Mouse (Mus musculus): ENCODE data around the gene Krtap31-1. TPM values are rescaled to one million over a fixed set of nuclear protein-coding genes. Genes with fewer than 3 reads are reported as not detected.
"Not testable (repeated sequence)": the region's sequence is repeated elsewhere in the genome, so short reads cannot be mapped to it uniquely, and the experiment has no call there.

The Krtap31-1 gene
- not detected in 2 replicates for polyA plus RNA-seq (2014; fragmentation: Nextera tagmentation; extraction: Ambion mirVana)

DNA sequence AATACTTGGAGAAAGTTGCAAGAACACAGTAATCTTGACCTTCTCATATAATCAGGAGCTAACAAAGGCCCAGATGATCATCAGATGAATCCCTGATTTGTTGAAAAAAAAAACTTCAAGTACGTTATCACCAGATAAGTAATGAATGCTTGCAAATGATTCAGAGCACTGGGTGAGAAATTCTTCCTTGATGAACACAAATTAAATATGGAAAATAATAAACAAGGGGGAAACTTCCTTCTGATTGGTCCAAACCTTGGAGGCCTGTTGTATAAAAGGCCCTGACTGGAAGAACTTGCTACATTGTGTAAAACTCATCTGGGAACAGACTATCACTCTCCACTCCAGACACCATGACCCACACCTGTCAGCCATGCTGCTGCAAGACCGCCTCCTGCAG, at the start of gene Krtap31-1:
Gene Krtap31-1 (plus strand): TSS at position 301 of the 400 bp plus-strand sequence.
- no peak for ATAC-seq (ENCODE audit: low read depth)
- Histone ChIP-seq H3K9ac (ENCODE audit: low read depth, low read length) (no peak within 1 kb of the TSS), H3K36me3 (ENCODE audit: control insufficient read depth, insufficient read depth, low read length) (no peaks in the 10 kb centered on the region), H3K4me2 (ENCODE audit: low read depth, low read length) (no peak within 1 kb of the TSS), H3K4me1 (ENCODE audit: control insufficient read depth, insufficient read depth, low read length) (no peaks in the 10 kb centered on the region), H3K4me3 (ENCODE audit: low read depth, low read length) (no peak within 1 kb of the TSS), H3K27ac (replicated peaks; ENCODE audit: low read depth, low read length) (no peak within 1 kb of the TSS), H3K9me3 (ENCODE audit: control insufficient read depth, low read length) (no peaks in the 10 kb centered on the region), H3K27me3 (replicated peaks; ENCODE audit: control insufficient read depth, insufficient read depth, low read length) (no peaks in the 10 kb centered on the region)
- DNase-seq (ENCODE audit: low spot score), result no peak
- 73% methylated on average over 1 of the region's 2 CpGs for WGBS

DNA sequence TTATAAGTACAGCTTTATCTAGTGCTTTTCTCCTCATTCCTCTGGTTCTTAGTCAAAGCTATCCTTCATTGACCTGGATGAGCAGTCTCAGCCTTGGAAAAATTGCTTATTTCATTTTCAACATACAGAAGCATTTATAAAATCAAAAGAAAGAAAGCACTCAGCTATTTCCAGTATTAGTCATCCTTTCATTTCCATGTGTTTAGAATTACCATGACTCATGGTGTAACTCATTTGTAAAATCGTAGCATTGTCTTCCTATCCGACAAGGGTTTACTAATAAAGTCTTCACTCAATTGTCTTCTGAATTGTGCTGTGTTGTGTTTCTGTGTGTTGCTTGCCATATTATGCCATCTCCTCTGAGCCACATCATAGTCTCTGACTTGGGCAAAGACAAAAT, 49.0 kb upstream of the Krtap31-1 start:
- Histone ChIP-seq H3K27ac (replicated peaks; ENCODE audit: low read depth, low read length) (no peak overlapping the region), H3K4me2 (ENCODE audit: low read depth, low read length) (no peak overlapping the region), H3K9ac (ENCODE audit: low read depth, low read length) (no peak overlapping the region), H3K27me3 (replicated peaks; ENCODE audit: control insufficient read depth, insufficient read depth, low read length) (no peaks in the 10 kb centered on the region), H3K4me1 (ENCODE audit: control insufficient read depth, insufficient read depth, low read length) (no peaks in the 10 kb centered on the region), H3K9me3 (ENCODE audit: control insufficient read depth, low read length) (no peaks in the 10 kb centered on the region), H3K36me3 (ENCODE audit: control insufficient read depth, insufficient read depth, low read length) (no peaks in the 10 kb centered on the region), H3K4me3 (ENCODE audit: low read depth, low read length) (no peak overlapping the region)
- ATAC-seq (ENCODE audit: low read depth) (no peak), DNase-seq (ENCODE audit: low spot score) (no peak)
- 71% methylated on average over 2 of the region's 2 CpGs for WGBS

DNA sequence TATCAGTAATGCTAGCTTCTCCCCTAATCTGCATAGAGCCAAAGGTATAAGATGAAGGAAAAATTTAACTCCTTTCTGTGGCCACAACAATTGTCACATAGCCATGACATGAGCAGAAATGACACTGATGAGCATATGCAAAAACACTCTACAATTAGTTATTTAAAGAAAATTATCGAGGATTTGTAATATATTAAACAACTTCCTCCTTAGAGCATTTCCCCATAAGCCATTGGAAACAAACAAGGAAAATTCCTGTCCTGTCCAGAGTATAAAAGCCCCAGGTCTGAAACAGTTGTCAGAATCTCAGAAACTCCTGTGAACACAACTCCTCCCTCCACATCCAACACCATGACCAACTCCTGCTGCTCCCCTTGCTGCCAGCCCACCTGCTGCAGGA, 43.5 kb upstream of the Krtap31-1 start, which contains the start of gene Gm11559:
Gene Gm11559 (plus strand): TSS at position 301 of the 400 bp plus-strand sequence.
- DNase-seq (ENCODE audit: low spot score); H3K9me3 ChIP-seq (ENCODE audit: control insufficient read depth, low read length); ATAC-seq (ENCODE audit: low read depth); H3K4me2 ChIP-seq (ENCODE audit: low read depth, low read length); H3K27ac ChIP-seq (replicated peaks; ENCODE audit: low read depth, low read length); H3K36me3 ChIP-seq (ENCODE audit: control insufficient read depth, insufficient read depth, low read length); H3K9ac ChIP-seq (ENCODE audit: low read depth, low read length); H3K4me1 ChIP-seq (ENCODE audit: control insufficient read depth, insufficient read depth, low read length); H3K4me3 ChIP-seq (ENCODE audit: low read depth, low read length); H3K27me3 ChIP-seq (replicated peaks; ENCODE audit: control insufficient read depth, insufficient read depth, low read length): not testable (repeated sequence)
- WGBS, result 68% methylated on average over 1 of the region's 1 CpGs

DNA sequence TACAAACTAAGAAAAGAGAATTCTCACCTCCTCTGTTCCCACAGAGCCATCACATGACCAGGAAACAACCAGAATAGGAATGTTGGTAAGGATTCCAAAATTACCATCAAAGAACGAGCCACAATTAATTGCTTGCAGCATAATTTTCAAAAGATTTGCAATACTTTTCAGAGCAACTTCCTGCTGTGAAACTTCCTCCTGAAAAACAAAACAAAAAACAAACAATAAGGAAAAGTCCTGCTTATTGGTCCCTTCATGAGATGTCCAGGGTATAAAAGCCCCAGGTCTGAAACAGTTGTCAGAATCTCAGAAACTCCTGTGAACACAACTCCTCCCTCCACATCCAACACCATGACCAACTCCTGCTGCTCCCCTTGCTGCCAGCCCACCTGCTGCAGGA, 34.6 kb upstream of the Krtap31-1 start, which contains the start of gene Krtap9-1:
Gene Krtap9-1 (plus strand): TSS at position 301 of the 400 bp plus-strand sequence.
- not testable (repeated sequence) for ATAC-seq (ENCODE audit: low read depth); H3K4me2 ChIP-seq (ENCODE audit: low read depth, low read length); H3K4me3 ChIP-seq (ENCODE audit: low read depth, low read length); DNase-seq (ENCODE audit: low spot score); H3K36me3 ChIP-seq (ENCODE audit: control insufficient read depth, insufficient read depth, low read length); H3K9ac ChIP-seq (ENCODE audit: low read depth, low read length); H3K4me1 ChIP-seq (ENCODE audit: control insufficient read depth, insufficient read depth, low read length); H3K27me3 ChIP-seq (replicated peaks; ENCODE audit: control insufficient read depth, insufficient read depth, low read length); H3K27ac ChIP-seq (replicated peaks; ENCODE audit: low read depth, low read length); H3K9me3 ChIP-seq (ENCODE audit: control insufficient read depth, low read length)
- WGBS, result 50% methylated on average over 1 of the region's 1 CpGs

DNA sequence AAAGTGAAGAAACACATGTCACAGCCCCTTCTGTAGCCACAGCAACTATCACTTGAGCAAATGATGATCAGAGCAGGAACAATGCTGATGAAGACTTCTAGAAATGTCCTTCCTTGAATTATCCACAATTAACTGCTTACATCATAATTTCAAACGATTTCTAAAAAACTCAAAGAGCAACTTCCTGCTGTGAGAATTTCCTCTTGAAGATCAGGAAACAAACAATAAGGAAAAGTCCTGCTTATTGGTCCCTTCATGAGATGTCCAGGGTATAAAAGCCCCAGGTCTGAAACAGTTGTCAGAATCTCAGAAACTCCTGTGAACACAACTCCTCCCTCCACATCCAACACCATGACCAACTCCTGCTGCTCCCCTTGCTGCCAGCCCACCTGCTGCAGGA, 28.8 kb upstream of the Krtap31-1 start, which contains the start of gene Gm11567:
Gene Gm11567 (plus strand): TSS at position 301 of the 400 bp plus-strand sequence.
- H3K4me2 ChIP-seq (ENCODE audit: low read depth, low read length); H3K9ac ChIP-seq (ENCODE audit: low read depth, low read length); H3K27ac ChIP-seq (replicated peaks; ENCODE audit: low read depth, low read length); H3K27me3 ChIP-seq (replicated peaks; ENCODE audit: control insufficient read depth, insufficient read depth, low read length); DNase-seq (ENCODE audit: low spot score); H3K36me3 ChIP-seq (ENCODE audit: control insufficient read depth, insufficient read depth, low read length); ATAC-seq (ENCODE audit: low read depth); H3K9me3 ChIP-seq (ENCODE audit: control insufficient read depth, low read length); H3K4me1 ChIP-seq (ENCODE audit: control insufficient read depth, insufficient read depth, low read length); H3K4me3 ChIP-seq (ENCODE audit: low read depth, low read length): not testable (repeated sequence)
- WGBS, result 54% methylated on average over 1 of the region's 1 CpGs

DNA sequence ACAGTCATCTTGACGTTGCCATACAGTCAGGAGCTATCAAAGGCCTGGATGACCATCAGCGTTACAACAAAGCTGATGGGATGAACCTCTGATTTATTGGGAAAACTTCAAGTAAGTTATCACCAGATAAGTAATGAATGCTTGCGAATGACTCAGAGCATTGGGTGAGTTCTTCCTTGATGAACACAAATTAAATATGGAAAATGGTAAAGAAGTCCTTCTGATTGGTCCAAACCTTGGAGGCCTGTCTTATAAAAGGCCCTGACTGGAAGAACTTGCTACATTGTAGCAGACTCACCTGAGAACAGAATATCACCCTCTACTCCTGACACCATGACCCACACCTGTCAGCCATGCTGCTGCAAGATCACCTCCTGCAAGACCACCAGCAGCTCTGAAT, 6.7 kb downstream of the Krtap31-1 start, which contains the start of gene Gm11565:
Gene Gm11565 (plus strand): TSS at position 301 of the 400 bp plus-strand sequence.
- DNase-seq (ENCODE audit: low spot score), result no peak
- no peak within 1 kb of the TSS for H3K4me2 ChIP-seq (ENCODE audit: low read depth, low read length)
- H3K4me3 ChIP-seq (ENCODE audit: low read depth, low read length), result no peak within 1 kb of the TSS
- WGBS, result 81% methylated on average over 3 of the region's 3 CpGs
- no peak within 1 kb of the TSS for H3K9ac ChIP-seq (ENCODE audit: low read depth, low read length)
- no peak for ATAC-seq (ENCODE audit: low read depth)
- H3K4me1 ChIP-seq (ENCODE audit: control insufficient read depth, insufficient read depth, low read length), result no peaks in the 10 kb centered on the region
- no peaks in the 10 kb centered on the region for H3K9me3 ChIP-seq (ENCODE audit: control insufficient read depth, low read length)
- no peaks in the 10 kb centered on the region for H3K36me3 ChIP-seq (ENCODE audit: control insufficient read depth, insufficient read depth, low read length)
- H3K27ac ChIP-seq (replicated peaks; ENCODE audit: low read depth, low read length), result no peak within 1 kb of the TSS
- no peaks in the 10 kb centered on the region for H3K27me3 ChIP-seq (replicated peaks; ENCODE audit: control insufficient read depth, insufficient read depth, low read length)

DNA sequence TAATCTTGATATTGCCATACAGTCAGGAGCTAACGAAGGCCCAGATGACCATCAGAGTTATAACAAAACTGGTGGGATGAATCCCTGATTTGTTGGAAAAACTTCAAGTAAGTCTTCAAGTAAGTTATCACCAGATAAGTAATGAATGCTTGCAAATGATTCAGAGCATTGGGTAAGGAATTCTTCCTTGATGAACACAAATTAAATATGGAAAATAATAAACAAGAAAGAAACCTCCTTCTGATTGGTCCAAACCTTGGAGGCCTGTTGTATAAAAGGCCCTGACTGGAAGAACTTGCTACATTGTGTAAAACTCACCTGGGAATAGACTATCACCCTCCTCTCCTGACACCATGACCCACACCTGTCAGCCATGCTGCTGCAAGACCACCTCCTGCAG, 28.3 kb downstream of the Krtap31-1 start, which contains the start of gene Krtap31-2:
Gene Krtap31-2 (plus strand): TSS at position 301 of the 400 bp plus-strand sequence.
- DNase-seq (ENCODE audit: low spot score) (no peak), ATAC-seq (ENCODE audit: low read depth) (no peak)
- Histone ChIP-seq H3K4me2 (ENCODE audit: low read depth, low read length) (no peak within 1 kb of the TSS), H3K36me3 (ENCODE audit: control insufficient read depth, insufficient read depth, low read length) (no peaks in the 10 kb centered on the region), H3K9ac (ENCODE audit: low read depth, low read length) (no peak within 1 kb of the TSS), H3K4me3 (ENCODE audit: low read depth, low read length) (no peak within 1 kb of the TSS), H3K9me3 (ENCODE audit: control insufficient read depth, low read length) (no peaks in the 10 kb centered on the region), H3K4me1 (ENCODE audit: control insufficient read depth, insufficient read depth, low read length) (no peaks in the 10 kb centered on the region), H3K27me3 (replicated peaks; ENCODE audit: control insufficient read depth, insufficient read depth, low read length) (no peaks in the 10 kb centered on the region), H3K27ac (replicated peaks; ENCODE audit: low read depth, low read length) (no peak within 1 kb of the TSS)
- WGBS, result 88% methylated on average over 1 of the region's 1 CpGs

DNA sequence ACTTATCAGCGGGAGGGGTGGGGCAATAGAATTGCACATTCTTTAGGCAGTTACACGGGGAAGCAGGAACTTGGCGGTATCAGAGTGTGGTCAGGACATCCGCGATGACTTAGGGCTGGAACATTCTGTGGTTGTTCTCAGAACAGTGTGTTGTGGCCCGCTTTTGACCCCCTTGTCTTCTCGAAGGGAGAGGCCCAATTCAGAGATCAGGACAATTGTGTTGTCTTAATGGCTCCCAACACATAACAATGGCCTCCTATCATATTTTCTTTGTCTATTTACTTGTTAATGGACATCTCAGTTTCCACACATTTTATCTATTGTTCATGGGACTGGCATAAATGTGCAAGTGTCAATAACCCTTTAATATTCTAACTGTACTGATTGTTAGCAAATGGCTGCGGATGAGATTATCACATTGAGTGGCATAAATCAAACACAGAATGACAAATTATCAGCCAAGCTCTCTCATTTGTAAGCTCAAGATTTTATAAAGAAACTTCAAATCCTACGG, 30.1 kb downstream of the Krtap31-1 start:
- Histone ChIP-seq H3K4me1 (ENCODE audit: control insufficient read depth, insufficient read depth, low read length) (no peaks in the 10 kb centered on the region), H3K27me3 (replicated peaks; ENCODE audit: control insufficient read depth, insufficient read depth, low read length) (no peaks in the 10 kb centered on the region), H3K4me2 (ENCODE audit: low read depth, low read length) (no peak overlapping the region), H3K9ac (ENCODE audit: low read depth, low read length) (no peak overlapping the region), H3K9me3 (ENCODE audit: control insufficient read depth, low read length) (no peaks in the 10 kb centered on the region), H3K4me3 (ENCODE audit: low read depth, low read length) (no peak overlapping the region), H3K36me3 (ENCODE audit: control insufficient read depth, insufficient read depth, low read length) (no peaks in the 10 kb centered on the region), H3K27ac (replicated peaks; ENCODE audit: low read depth, low read length) (no peak overlapping the region)
- 80% methylated on average over 9 of the region's 9 CpGs for WGBS
- no peak for ATAC-seq (ENCODE audit: low read depth)
- no peak for DNase-seq (ENCODE audit: low spot score)

DNA sequence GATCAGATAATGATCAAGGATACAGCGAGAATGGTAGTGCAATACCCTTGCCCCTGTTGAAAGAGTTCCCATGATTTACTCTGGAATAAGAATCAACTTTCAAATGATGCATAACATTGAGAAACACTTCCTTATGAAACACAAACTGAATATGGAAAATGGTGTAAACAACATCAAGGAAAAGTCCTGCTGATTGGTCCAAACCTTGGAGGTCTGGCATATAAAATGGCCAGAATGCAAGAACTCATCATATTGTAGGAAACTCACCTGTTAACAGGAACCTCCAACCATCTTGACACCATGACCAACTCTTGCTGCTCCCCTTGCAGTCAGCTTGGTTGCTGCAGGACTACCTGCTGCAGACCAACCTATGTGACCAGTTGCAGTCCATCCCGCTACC, 40.5 kb downstream of the Krtap31-1 start, which contains the start of gene Krtap9-5:
Gene Krtap9-5 (plus strand): TSS at position 301 of the 400 bp plus-strand sequence.
- no peak for DNase-seq (ENCODE audit: low spot score)
- no peak within 1 kb of the TSS for H3K27ac ChIP-seq (replicated peaks; ENCODE audit: low read depth, low read length)
- H3K9me3 ChIP-seq (ENCODE audit: control insufficient read depth, low read length), result no peaks in the 10 kb centered on the region
- H3K4me1 ChIP-seq (ENCODE audit: control insufficient read depth, insufficient read depth, low read length), result no peaks in the 10 kb centered on the region
- no peak for ATAC-seq (ENCODE audit: low read depth)
- no peaks in the 10 kb centered on the region for H3K27me3 ChIP-seq (replicated peaks; ENCODE audit: control insufficient read depth, insufficient read depth, low read length)
- H3K36me3 ChIP-seq (ENCODE audit: control insufficient read depth, insufficient read depth, low read length), result no peaks in the 10 kb centered on the region
- no peak within 1 kb of the TSS for H3K4me3 ChIP-seq (ENCODE audit: low read depth, low read length)
- H3K9ac ChIP-seq (ENCODE audit: low read depth, low read length), result no peak within 1 kb of the TSS
- WGBS, result 88% methylated on average over 2 of the region's 2 CpGs
- H3K4me2 ChIP-seq (ENCODE audit: low read depth, low read length), result no peak within 1 kb of the TSS
